In genomic region chr9:56502543-56502971, GRCm38 (mm10) we compare ENCODE assay signal across 8 mouse cellular contexts.
A peak's percentile ranks its signal among the peaks of the same experiment; 100 is the strongest.
DNase-seq lines count a peak whose midpoint lies in the region; ATAC-seq and TF ChIP-seq lines count a peak whose summit lies in the region.

No protein-coding gene starts in this region.

- peak; percentile 43 for DNase-seq in kidney, adult 2 months
- DNase-seq in kidney, adult 11 months = no peak
- DNase-seq in thymus, postnatal 14 days = no peak
- DNase-seq in natural killer cell, adult 2 months (ENCODE audit: low spot score in 2 of 2) = no peak

- H3K9me3 ChIP-seq in embryonic facial prominence, embryonic 12.5 days = no peaks in the 10 kb centered on the region
- H3K9me3 ChIP-seq in heart, embryonic 13.5 days = no peaks in the 10 kb centered on the region
- no peaks in the 10 kb centered on the region for H3K9me3 ChIP-seq in midbrain, embryonic 13.5 days

- peak overlapping the region; percentile 24; the same call in 1 of the 2 replicates for H3K4me2 ChIP-seq in embryonic facial prominence, embryonic 12.5 days (replicated peaks)
- peak overlapping the region; percentile 51 for H3K4me2 ChIP-seq in heart, embryonic 13.5 days
- peak overlapping the region; percentile 20; the same call in 1 of the 2 replicates for H3K4me2 ChIP-seq in midbrain, embryonic 13.5 days (replicated peaks)

- H3K27ac ChIP-seq in kidney, adult 2 months (ENCODE audit: insufficient read depth, low read depth, low read length) = peak overlapping the region; percentile 58
- H3K27ac ChIP-seq in embryonic facial prominence, embryonic 12.5 days = peak overlapping the region; percentile 51
- H3K27ac ChIP-seq in heart, embryonic 13.5 days (replicated peaks) = peak overlapping the region; percentile 100
- H3K27ac ChIP-seq in midbrain, embryonic 13.5 days = peak overlapping the region; percentile 60

- peaks cover 8% of the 10 kb centered on the region; the same call in 1 of the 2 replicates for H3K4me1 ChIP-seq in kidney, adult 2 months (ENCODE audit: control insufficient read depth, insufficient read depth, low read length)
- peaks cover 48% of the 10 kb centered on the region for H3K4me1 ChIP-seq in embryonic facial prominence, embryonic 12.5 days
- H3K4me1 ChIP-seq in heart, embryonic 13.5 days = peaks cover 90% of the 10 kb centered on the region
- H3K4me1 ChIP-seq in midbrain, embryonic 13.5 days (replicated peaks) = peaks cover 51% of the 10 kb centered on the region

- no peaks in the 10 kb centered on the region for H3K36me3 ChIP-seq in kidney, adult 2 months (ENCODE audit: control insufficient read depth, insufficient read depth, low read length)
- no peaks in the 10 kb centered on the region for H3K36me3 ChIP-seq in embryonic facial prominence, embryonic 12.5 days
- no peaks in the 10 kb centered on the region for H3K36me3 ChIP-seq in heart, embryonic 13.5 days
- no peaks in the 10 kb centered on the region for H3K36me3 ChIP-seq in midbrain, embryonic 13.5 days

- 21% methylated on average over 8 of the region's 8 CpGs for WGBS in kidney, adult 2 months
- 24% methylated on average over 8 of the region's 8 CpGs for WGBS in embryonic facial prominence, embryonic 12.5 days
- WGBS in heart, embryonic 13.5 days = 28% methylated on average over 8 of the region's 8 CpGs
- 35% methylated on average over 8 of the region's 8 CpGs for WGBS in midbrain, embryonic 13.5 days

- TF ChIP-seq POLR2A in kidney, adult 2 months (IDR thresholded peaks at IDR 0.05; ENCODE audit: low read depth, low read length) = no peak

- ATAC-seq in embryonic facial prominence, embryonic 12.5 days (ENCODE audit: insufficient number of reproducible peaks, insufficient read depth, low FRiP score, low TSS enrichment) = no peak
- ATAC-seq in heart, embryonic 13.5 days (ENCODE audit: extremely low read depth, insufficient number of reproducible peaks, low FRiP score, low TSS enrichment) = no peak
- no peak for ATAC-seq in midbrain, embryonic 13.5 days
- ATAC-seq in monocyte, adult 5-6 weeks (replicated peaks; ENCODE audit: insufficient number of reproducible peaks, low FRiP score, low TSS enrichment, poor library complexity, severe bottlenecking) = no peak

- H3K9ac ChIP-seq in embryonic facial prominence, embryonic 12.5 days = no peak overlapping the region
- H3K9ac ChIP-seq in heart, embryonic 13.5 days = peak overlapping the region; percentile 60; the same call in 1 of the 2 replicates
- H3K9ac ChIP-seq in midbrain, embryonic 13.5 days (replicated peaks) = 0 out of 2 replicates have a peak overlapping the region, but pooled peaks have one; percentile 28

- H3K4me3 ChIP-seq in kidney, adult 2 months (ENCODE audit: insufficient read depth, low read depth, low read length) = no peak overlapping the region
- H3K4me3 ChIP-seq in embryonic facial prominence, embryonic 12.5 days = no peak overlapping the region
- H3K4me3 ChIP-seq in heart, embryonic 13.5 days = no peak overlapping the region
- no peak overlapping the region for H3K4me3 ChIP-seq in midbrain, embryonic 13.5 days (replicated peaks)

- no peaks in the 10 kb centered on the region for H3K27me3 ChIP-seq in kidney, adult 2 months (replicated peaks; ENCODE audit: control insufficient read depth, insufficient read depth, low read length)
- H3K27me3 ChIP-seq in embryonic facial prominence, embryonic 12.5 days = no peaks in the 10 kb centered on the region
- H3K27me3 ChIP-seq in heart, embryonic 13.5 days (replicated peaks) = no peaks in the 10 kb centered on the region
- H3K27me3 ChIP-seq in midbrain, embryonic 13.5 days = no peaks in the 10 kb centered on the region

- TF ChIP-seq CTCF in kidney, adult 2 months (conservative IDR thresholded peaks at IDR 0.05; ENCODE audit: insufficient read depth, insufficient read length, low read depth, low read length) = no peak
